Mouse (Mus musculus) layer of hippocampus, postnatal 25 days (tissue): ENCODE results near the gene Vamp1. TPM values are rescaled to one million over a fixed set of nuclear protein-coding genes. Genes with fewer than 3 reads are reported as not detected.
A peak's percentile ranks its signal among the peaks of the same experiment; 100 is the strongest.
"Not testable (repeated sequence)": the region's sequence is repeated elsewhere in the genome, so short reads cannot be mapped to it uniquely, and the experiment has no call there.

Source experiments
- DNase-seq, 2 experiments: peaks; one replicate each; pipeline ENCODE4 v3.0.0; 2022; ENCODE audit warnings: mixed read lengths in 2 of 2, low spot score in 1 of 2; ENCODE audit errors: extremely low spot score in 1 of 2
- total RNA-seq, 2 experiments: library from RNA; stranded (reverse); gene quantifications; 2 replicates each; pipeline ENCODE4 v1.2.3; 2021

The Vamp1 gene
- total RNA-seq, 2 experiments from 2014 or later: 71.1 to 71.4 TPM

DNA sequence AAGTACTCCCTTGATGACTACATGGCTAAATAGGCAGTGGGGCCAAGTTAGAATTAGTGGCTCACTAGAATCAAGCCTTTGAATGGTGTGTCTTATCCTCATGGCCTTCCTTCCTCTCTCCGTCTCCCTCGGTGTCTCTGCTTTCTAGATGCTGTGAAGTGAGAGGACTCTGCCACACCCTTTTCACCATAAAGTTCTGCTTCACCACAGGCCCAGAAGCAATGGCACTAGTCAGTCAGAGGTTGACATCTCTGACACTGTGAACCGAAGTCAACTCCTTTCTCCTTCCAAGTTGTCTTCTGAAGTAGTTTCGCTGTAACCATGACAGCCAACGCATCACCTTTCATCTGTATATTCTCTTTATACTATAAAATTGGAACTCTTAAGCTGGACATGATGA is 24.2 kb downstream of the Vamp1 start:
- DNase-seq: no peak

- no peak for DNase-seq
Observed at GRCm38 (mm10) chr6:125240617-125241016, 25.3 kb downstream of the Vamp1 start.

GRCm38 (mm10) chr6:125241566-125241965 is 26.2 kb downstream of the Vamp1 start:
- DNase-seq: no peak

DNA sequence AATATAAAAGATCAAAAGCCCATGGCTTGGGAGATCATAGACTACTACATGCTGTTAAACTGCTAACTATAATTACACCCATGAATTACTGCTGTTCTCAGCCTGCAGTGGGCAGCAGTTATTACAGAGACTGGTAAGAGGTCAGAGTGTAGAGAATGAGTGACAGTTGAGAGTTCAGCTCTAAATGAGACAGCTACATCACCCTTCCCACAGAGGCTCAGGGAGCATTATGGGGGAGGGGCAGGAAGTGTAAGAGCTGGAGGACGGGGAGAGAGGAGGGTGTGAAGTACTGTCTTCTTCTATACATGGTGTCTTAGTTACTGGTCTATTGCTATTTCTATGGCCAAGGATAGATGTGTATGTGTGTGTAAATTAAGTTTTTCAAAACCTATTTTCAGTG is 29.2 kb downstream of the Vamp1 start:
- no peak for DNase-seq

DNA sequence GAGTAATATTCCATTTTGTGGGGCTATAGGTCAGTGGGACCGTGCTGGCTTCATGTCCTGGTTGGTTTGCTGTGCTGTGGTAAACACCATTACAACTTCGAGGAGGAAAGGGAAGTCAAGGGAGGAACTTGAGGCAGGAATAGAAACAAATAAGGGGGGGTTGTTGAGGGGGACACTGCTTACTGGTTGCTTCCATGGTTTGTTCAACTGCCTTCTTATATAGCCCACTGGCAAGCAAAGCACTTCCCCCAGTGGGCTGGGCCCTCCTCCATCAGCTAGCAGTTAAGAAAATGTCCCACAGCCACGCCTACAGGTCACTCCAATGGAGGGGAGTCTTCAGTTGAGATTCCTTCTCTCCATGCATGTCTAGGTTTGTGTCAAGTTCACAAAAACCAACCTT is 36.9 kb downstream of the Vamp1 start:
- DNase-seq: no peak

GRCm38 (mm10) chr6:125252711-125253110 is 37.4 kb downstream of the Vamp1 start:
- no peak for DNase-seq

DNA sequence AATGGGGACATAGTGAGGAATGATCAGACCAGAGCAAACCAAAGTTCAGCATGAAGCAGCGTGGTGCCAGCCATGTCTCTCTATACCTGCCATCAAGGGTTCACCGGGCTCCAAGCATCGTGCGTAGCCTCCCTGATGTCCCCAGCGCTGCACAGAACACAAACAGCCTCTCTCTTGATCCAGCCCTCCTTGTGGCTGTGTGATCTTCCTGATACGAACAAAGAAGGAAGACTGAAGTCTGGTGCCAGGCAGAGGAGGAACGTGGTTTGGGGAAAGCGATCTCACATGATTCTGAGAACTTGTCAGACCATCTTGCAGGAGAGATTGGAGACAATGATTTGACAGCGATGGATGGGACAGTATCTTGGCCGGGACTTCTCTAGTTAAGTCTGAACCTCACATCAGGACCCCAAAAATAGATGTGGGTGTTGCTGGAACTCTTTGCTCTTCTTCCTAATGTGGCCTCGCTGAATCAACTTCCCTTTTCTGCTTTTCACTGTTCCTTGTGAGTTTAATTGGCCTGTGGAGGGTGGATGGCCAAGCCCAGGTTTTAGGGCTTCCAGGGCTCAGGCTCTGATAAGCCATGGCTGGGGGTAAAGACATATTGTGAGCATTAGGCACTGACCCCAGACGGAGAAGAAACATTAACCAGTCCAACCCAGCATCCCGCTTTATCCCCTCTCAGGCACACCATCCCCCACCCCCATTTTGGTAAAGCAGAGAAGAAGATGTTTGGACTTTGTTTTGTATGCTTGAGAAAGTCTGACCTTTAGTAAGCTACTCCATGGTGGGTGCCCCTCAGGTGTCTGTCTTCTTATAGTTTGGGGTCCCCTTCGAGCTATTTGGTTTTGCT is 38.7 kb downstream of the Vamp1 start:
- DNase-seq: no peak

DNA sequence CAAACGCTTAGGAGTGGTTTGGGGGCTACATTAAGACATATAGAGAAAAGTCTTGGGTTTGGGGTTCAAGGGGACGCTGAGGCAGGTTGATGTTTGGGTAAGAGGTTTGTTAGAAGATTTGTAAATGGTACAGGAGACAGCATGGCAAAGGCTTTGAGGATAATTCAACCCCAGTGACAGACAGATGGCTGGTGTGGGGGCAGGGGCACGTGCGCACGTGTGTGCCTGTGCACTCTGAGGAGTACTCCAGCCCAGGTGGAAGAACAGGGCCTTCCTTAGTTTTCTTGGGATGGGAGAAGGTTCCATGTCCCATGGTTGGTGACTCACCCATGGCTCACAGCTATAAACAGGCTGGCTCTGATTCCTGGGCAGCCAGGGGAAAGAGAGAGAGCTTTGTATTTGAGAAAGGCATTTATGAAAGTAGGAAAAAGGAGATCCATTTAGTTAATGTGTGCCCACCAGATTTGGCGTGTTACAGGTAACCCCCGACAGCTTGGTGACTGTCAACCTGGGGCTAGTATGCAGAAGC is 40.2 kb downstream of the Vamp1 start:
- no peak for DNase-seq

DNA sequence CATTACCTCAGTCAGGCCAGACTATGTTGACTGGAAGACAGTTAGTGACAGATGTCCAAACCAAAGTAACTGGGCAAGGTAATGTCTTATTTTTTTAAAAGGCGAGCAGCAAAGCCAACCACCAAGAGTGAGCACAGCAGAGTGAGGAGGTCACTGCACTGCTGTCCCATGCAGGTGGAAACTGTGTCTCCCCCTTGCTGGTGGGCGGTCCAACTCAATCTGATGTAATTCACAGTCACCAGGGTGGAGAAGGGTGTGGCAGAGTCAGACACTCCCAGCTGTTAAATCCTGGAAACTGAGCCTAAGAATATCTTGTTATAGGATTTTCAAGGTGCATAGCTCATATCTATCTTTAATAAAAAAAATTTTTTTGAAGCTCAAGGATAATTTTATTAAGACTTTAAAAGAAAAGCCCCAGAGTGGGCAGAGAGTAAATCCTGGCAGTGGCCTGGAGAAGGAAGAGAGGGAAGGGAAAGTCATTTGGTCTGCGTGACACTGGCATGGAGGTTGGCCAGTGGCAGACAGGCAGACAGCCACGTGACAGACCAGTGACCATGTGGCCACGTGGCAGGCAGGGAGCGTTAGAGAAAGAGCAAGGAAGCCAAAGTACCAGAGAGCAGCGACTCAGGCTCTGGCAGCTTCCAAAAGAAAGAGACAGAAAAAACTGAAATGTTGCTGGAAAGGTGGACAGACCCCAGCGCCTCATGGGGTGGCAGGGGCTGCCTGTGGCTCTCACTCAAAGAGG is 41.0 kb downstream of the Vamp1 start:
- DNase-seq: no peak

GRCm38 (mm10) chr6:125260006-125260555 is 44.7 kb downstream of the Vamp1 start:
- no peak for DNase-seq

- no peak for DNase-seq
Observed at GRCm38 (mm10) chr6:125264219-125264618, 48.9 kb downstream of the Vamp1 start.

DNA sequence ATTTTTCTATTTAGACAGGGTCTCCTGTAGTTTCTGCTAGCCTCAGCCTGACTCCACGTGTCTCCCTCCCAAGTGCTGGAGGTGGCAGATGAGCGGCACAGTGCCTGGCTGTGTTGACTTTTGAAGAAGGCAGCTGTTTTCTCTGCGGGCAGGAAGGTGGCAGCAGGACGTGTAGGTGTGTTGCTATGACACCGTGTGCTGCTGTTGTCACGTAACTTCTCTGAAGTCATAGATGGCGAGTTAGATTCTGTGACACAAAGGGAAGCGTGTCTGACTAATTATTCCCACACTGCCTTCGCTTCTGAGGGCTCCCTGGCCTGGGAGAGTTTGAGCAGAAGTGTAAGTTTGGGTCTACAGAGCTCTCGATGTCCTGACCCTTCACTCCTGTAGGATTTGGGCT is 49.9 kb downstream of the Vamp1 start:
- no peak for DNase-seq

- DNase-seq: no peak
Observed at GRCm38 (mm10) chr6:125266091-125266490, 50.7 kb downstream of the Vamp1 start.

GRCm38 (mm10) chr6:125266600-125266999 is 51.2 kb downstream of the Vamp1 start:
- DNase-seq: not testable (repeated sequence)

- no peak for DNase-seq
Observed at GRCm38 (mm10) chr6:125267469-125267868, 52.1 kb downstream of the Vamp1 start.

- no peak for DNase-seq
Observed at GRCm38 (mm10) chr6:125268799-125269198, 53.4 kb downstream of the Vamp1 start.

DNA sequence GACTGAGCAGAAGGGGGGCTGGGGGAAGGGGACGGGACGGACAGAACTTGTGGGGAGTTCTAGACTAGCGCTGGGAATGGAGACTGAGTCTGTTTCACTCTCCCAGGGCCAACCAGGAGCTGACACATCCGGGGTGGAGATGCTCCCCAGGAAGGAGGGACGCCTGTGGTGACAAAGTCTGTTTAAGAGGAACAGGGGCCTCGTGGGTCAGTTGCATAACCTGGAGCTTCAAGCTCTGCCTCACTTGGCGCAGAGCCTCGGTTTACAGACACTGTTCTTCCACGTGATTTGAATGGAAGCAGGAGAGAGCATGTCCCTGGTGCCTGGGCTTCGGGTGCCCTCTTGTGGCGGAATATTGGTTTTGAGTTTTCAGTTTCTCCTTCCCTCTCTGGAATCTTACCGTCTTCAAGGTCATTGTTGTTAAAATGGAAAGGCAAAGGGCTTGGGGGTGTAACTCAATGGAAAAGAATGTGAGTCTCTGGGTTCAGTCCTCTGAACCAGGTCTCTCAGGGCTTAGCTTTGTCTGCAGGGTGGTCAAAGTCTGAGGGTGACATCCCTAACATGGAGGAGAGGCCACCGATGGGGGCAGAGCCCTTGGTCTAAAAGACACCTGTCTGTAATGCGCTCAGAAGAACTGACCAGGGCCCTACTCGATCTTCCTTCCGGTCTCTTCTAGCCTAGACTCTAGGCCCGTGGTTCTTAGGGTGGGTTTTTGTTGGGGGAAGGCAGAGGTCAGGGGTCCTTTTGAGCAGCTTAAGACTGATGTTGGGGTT is 56.3 kb downstream of the Vamp1 start:
- peak; percentile 80 to 94 for DNase-seq

DNA sequence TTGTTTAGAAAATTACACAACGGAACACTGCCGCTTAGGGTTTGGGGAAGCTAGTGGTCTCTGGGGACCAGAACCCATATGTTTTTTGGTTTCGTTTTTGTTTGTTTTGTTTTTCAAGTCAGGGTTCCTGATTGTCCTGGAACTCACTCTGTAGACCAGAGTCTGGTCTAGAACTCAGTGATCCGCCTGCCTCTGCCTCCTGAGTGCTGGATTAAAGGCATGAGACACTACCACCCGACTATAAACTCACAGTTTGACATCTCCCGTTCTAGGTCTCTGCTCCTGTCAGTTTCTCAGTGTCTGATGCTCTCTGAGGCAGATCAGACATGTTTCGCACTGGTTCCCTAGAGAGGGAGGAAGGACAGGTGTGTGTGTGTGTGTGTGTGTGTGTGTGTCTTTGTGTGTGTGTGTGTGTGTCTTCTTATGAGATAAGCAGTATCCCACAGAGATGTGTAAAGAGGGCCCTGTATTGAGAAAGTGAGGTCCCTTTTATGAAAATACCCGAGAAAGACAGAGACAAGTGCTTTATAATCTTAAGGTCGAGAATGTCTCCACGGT is 57.0 kb downstream of the Vamp1 start:
- no peak for DNase-seq

- peak in 1 of 2 experiments; percentile 36 for DNase-seq
Observed at GRCm38 (mm10) chr6:125274841-125275563, 59.7 kb downstream of the Vamp1 start.
